Mouse (Mus musculus) stomach, embryonic 14.5 days (tissue): ENCODE results near the gene Dll4. TPM values are rescaled to one million over a fixed set of nuclear protein-coding genes. Genes with fewer than 3 reads are reported as not detected.
A peak's percentile ranks its signal among the peaks of the same experiment; 100 is the strongest.

Source experiments
- ATAC-seq: fragments of 200-750 bp; cut with Nextera tagmentation; 2 replicates; pipeline ENCODE4 v1.8.0; 2017; ENCODE audit warnings: low read depth, moderate TSS enrichment; ENCODE audit not compliant: insufficient number of reproducible peaks, insufficient read depth, low FRiP score
- H3K27ac ChIP-seq: fragments of 300-500 bp; sonication (generic); 2 replicates; pipeline ENCODE4 v1.5.1; 2014; ENCODE audit warnings: mild to moderate bottlenecking, low read length, moderate library complexity, mixed read lengths
- H3K27me3 ChIP-seq: fragments of 300-500 bp; sonication (generic); 2 replicates; pipeline ENCODE4 v1.6.1; 2014; ENCODE audit warnings: low read length, control low read depth, mixed read lengths; ENCODE audit not compliant: control insufficient read depth, insufficient read depth
- H3K36me3 ChIP-seq: fragments of 300-500 bp; sonication (generic); 2 replicates; pipeline ENCODE4 v1.6.1; 2014; ENCODE audit warnings: mild to moderate bottlenecking, control low read depth, low read length, moderate library complexity, mixed read lengths; ENCODE audit not compliant: control insufficient read depth, insufficient read depth
- H3K4me1 ChIP-seq: fragments of 300-500 bp; sonication (generic); 2 replicates; pipeline ENCODE4 v1.6.1; 2014; ENCODE audit warnings: low read length, control low read depth, mixed read lengths; ENCODE audit not compliant: control insufficient read depth, insufficient read depth
- H3K4me2 ChIP-seq: fragments of 300-500 bp; sonication (generic); replicated peaks from 2 replicates; pipeline ENCODE4 v1.6.1; 2014; ENCODE audit warnings: low read depth, low read length, control low read depth
- H3K4me3 ChIP-seq: fragments of 300-500 bp; sonication (generic); 2 replicates; pipeline ENCODE4 v1.5.1; 2014; ENCODE audit warnings: low read depth, low read length, control low read depth
- H3K9ac ChIP-seq: fragments of 300-500 bp; sonication (generic); replicated peaks from 2 replicates; pipeline ENCODE4 v1.6.1; 2014; ENCODE audit warnings: low read depth, mild to moderate bottlenecking, control low read depth, low read length, moderate library complexity, mixed read lengths
- H3K9me3 ChIP-seq: fragments of 300-500 bp; sonication (generic); 2 replicates; pipeline ENCODE4 v1.6.1; 2016; ENCODE audit warnings: low read depth, low read length, control low read depth; ENCODE audit not compliant: control insufficient read depth
- WGBS: fragments of 180-500 bp; shearing (Covaris S2); extraction: QIAGEN DNeasy Blood & Tissue Kit; methylation state at CpG from one replicate; pipeline ENCODE4 v1.1.7; 2014; 5-methylcytosine and 5-hydroxymethylcytosine counted together
- polyA plus RNA-seq: library from polyadenylated mRNA; unstranded; fragments of >200 nt; fragmentation: Nextera tagmentation; extraction: Ambion mirVana; gene quantifications from 2 replicates; pipeline ENCODE4 v1.2.1, GENCODE M21; 2014

Dll4 gene
- polyA plus RNA-seq, 1 experiment from 2014 or later = 5.6 TPM

DNA sequence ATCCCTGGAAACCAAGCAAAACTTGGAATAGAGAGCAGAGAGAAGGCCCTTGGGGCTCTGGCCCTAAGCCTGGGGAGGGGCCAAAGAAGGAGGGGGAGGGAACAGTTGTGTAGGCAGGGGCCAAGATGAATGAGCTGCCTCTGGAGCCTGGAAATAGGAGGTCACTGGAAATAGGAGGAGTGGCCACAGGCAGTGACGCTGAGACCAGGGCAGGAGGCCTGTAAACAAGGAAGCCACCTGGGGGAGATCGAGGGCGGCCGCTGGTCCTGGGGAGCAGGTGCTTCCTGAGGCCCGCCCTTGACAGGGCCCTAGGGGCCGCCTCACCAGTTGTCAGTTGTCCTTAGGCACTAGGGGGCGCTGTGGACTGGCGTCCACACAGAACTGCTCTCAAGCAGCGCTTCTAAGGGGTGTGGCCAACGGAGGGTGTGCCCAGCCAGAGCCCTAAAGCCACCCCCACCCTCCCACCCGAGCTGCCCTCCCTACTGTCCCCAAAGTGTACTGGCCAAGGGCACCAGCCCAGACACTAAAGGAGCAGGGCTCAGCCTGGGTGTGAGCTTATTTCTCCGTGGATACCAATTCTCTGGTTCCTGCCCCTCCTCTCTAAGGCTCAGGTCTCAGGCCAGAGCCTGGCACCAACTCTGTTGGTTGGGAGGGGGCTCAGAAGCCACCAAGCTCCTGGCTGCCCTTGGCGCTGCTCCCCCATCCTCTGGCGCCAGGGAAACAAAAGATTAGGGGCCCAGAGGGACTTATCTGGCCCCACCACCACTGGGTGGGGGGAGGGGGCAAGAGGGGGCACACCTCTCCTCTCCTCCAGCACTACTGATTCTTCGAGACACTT, 25.4 kb upstream of the Dll4 start:
- no peak overlapping the region for H3K4me3 ChIP-seq

GRCm38 (mm10) chr2:119300819-119301493, 24.6 kb upstream of the Dll4 start:
- 50% methylated on average over 7 of the region's 7 CpGs for WGBS
- Histone ChIP-seq H3K27ac (peak overlapping the region; percentile 62; the same call in 1 of the 2 replicates), H3K36me3 (peaks cover 24% of the 10 kb centered on the region), H3K9ac (no peak overlapping the region), H3K4me2 (peak overlapping the region; percentile 22; the same call in 1 of the 2 replicates), H3K9me3 (no peaks in the 10 kb centered on the region), H3K4me3 (no peak overlapping the region), H3K27me3 (no peaks in the 10 kb centered on the region), H3K4me1 (peaks cover 30% of the 10 kb centered on the region)
- no peak for ATAC-seq

More for the DNA sequence above, 25.4 kb upstream of the Dll4 start:
- Histone ChIP-seq H3K4me1 (peaks cover 30% of the 10 kb centered on the region), H3K9me3 (no peaks in the 10 kb centered on the region), H3K27ac (peak overlapping the region; percentile 62; the same call in 1 of the 2 replicates), H3K27me3 (no peaks in the 10 kb centered on the region), H3K36me3 (peaks cover 27% of the 10 kb centered on the region), H3K4me2 (peak overlapping the region; percentile 22; the same call in 1 of the 2 replicates), H3K9ac (no peak overlapping the region)
- 7% methylated on average over 15 of the region's 15 CpGs for WGBS
- ATAC-seq = peak; percentile 86

DNA sequence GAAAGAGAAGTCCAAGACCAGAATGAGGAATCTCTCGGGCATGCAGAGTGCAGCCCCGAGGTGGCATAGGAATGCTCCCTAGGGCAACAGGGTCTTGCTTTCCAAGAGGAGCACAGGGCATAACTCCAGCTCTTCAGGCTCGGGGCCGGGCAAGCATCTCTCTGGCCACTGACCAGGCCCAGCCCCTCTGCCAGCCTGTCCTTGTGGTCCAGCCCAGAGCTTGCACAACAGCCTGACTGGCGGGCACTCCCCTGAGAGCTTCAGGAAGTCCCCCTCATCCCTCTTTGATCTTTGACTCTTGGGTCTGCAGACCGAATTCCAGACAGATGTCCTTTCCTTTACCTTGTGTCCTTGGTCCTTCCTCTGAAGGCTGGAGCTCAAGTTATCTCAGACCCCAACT, 22.7 kb upstream of the Dll4 start:
- WGBS = 79% methylated on average over 6 of the region's 6 CpGs
- Histone ChIP-seq H3K4me2 (no peak overlapping the region), H3K4me3 (no peak overlapping the region), H3K9me3 (no peaks in the 10 kb centered on the region), H3K4me1 (peaks cover 30% of the 10 kb centered on the region), H3K9ac (no peak overlapping the region), H3K36me3 (peaks cover 8% of the 10 kb centered on the region), H3K27me3 (no peaks in the 10 kb centered on the region), H3K27ac (no peak overlapping the region)
- ATAC-seq = no peak

DNA sequence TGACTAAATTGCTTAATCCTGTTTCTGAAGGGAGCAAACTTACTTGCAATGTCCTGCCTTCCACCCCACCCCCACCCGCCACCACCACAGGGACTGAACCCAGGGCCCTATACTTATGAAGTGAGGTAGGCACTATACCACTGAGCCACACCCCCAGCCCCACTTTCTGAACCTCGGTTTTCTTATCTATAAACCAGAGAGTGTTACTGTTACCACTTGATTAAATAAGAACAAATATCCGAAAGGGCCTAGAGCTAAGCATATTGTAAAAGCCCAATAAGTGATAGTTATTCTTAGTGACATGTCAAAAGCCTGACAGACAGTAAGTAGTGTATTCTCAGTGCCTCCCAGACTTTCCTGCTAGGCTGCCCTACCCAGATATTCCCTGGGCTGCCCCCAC, 21.2 kb upstream of the Dll4 start:
- 36% methylated on average over 3 of the region's 3 CpGs for WGBS
- no peak overlapping the region for H3K9ac ChIP-seq
- no peak for ATAC-seq
- H3K36me3 ChIP-seq = 0 out of 2 replicates have a peak, but pooled peaks cover 1% of the 10 kb centered on the region
- H3K27me3 ChIP-seq = no peaks in the 10 kb centered on the region
- H3K4me3 ChIP-seq = no peak overlapping the region
- no peak overlapping the region for H3K4me2 ChIP-seq
- H3K27ac ChIP-seq = peak overlapping the region; percentile 48; the same call in 1 of the 2 replicates
- no peaks in the 10 kb centered on the region for H3K9me3 ChIP-seq
- H3K4me1 ChIP-seq = peaks cover 27% of the 10 kb centered on the region

- Histone ChIP-seq H3K27ac (peak overlapping the region; percentile 67; the same call in 1 of the 2 replicates), H3K9ac (no peak overlapping the region), H3K27me3 (no peaks in the 10 kb centered on the region), H3K4me3 (no peak overlapping the region), H3K36me3 (no peaks in the 10 kb centered on the region), H3K4me1 (peaks cover 25% of the 10 kb centered on the region), H3K4me2 (no peak overlapping the region), H3K9me3 (no peaks in the 10 kb centered on the region)
- peak; percentile 68; the same call in 1 of the 2 replicates for ATAC-seq
- 7% methylated on average over 3 of the region's 3 CpGs for WGBS
These were observed 20.8 kb upstream of the Dll4 start for GRCm38 (mm10) chr2:119304798-119305208.

DNA sequence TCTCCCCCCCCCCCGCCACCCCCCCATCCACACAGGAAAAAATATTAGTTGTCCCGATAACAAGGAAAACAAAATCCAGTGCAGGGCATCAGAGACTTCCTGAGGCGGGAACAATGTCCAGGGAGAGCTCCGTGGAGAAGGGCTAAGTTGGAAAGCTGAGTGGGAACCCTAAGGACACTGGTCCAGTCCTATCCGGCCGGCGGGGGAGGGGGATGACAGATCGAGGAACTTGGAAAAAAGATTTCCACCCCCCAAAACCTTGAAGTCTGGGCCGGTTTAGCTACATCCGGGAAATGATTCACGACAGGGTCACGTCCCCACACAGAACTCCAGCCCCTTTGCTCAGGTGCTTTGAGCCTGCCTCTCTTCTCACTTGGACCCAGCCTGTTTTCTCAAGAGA, 14.0 kb upstream of the Dll4 start:
- Histone ChIP-seq H3K9ac (no peak overlapping the region), H3K4me3 (no peak overlapping the region), H3K9me3 (no peaks in the 10 kb centered on the region), H3K27me3 (no peaks in the 10 kb centered on the region), H3K36me3 (no peaks in the 10 kb centered on the region), H3K4me1 (no peaks in the 10 kb centered on the region), H3K4me2 (no peak overlapping the region), H3K27ac (no peak overlapping the region)
- no peak for ATAC-seq
- 31% methylated on average over 12 of the region's 12 CpGs for WGBS

DNA sequence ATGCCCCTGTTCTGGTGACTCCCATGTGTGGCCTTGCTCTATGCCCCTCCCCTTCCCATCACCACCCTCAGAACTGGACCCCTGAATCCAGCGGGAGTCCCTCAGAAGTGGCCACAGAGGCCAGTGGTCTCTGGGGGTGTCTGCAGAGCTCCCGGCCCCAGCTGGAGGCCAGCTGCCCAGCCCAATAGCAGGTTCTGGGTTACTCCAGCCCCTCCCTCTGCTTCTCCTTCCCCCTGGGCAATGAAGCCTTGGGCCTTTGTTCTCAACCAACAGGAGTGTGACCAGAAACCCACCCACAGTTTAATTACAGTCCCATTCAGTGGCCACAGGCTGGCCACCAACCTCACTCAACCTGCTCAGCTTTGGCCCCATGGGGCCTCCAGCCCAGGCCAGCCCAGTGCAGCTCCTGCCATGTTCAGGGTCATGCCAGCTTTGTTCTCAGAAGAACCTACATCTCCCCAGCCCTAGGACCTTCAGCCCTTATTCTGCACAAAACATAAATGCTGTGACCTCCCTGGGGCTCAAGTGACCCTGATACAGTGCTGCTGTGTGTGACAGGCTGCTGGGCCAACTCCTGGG, 13.1 kb upstream of the Dll4 start:
- 73% methylated on average over 2 of the region's 2 CpGs for WGBS
- Histone ChIP-seq H3K9ac (no peak overlapping the region), H3K4me1 (no peaks in the 10 kb centered on the region), H3K9me3 (no peaks in the 10 kb centered on the region), H3K36me3 (no peaks in the 10 kb centered on the region), H3K27me3 (no peaks in the 10 kb centered on the region), H3K27ac (no peak overlapping the region), H3K4me2 (no peak overlapping the region), H3K4me3 (no peak overlapping the region)
- ATAC-seq = no peak

DNA sequence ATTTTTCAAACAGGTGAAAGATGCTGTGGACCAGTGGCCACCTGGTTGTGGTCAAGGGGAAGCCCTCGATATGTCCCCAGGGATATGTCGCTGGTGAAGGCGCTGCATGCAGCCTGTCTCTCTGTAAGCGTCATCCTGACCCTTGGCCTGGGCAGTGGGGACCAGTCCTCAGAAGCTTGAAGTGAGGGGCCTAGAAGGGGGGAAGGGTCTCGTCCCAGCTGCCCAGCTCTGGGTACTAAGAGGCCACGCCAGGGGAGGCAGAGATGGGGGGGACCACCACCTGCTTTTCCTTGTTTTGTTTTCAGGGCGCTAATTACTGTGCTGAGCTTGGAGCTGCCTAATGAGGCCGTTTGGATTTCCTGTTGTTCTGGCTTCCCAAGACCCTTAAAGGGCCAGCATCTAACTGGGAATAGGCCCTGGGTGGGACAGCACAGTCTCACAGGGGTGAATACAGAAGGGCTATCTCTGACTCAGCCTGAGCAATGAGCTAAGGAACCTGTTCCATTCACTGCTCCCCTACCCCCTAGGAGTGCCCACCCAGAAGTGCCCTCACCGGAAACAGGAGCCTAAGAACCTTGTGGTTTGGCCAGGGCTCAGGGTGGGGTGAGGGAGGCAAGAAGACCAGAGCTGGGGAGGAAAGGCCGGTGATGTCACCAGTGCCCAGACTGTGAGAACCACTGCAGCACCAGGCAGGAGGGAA, 11.7 kb upstream of the Dll4 start:
- no peak overlapping the region for H3K4me3 ChIP-seq
- H3K27ac ChIP-seq = no peak overlapping the region
- no peaks in the 10 kb centered on the region for H3K4me1 ChIP-seq
- no peak overlapping the region for H3K4me2 ChIP-seq
- H3K9me3 ChIP-seq = no peaks in the 10 kb centered on the region
- H3K36me3 ChIP-seq = no peaks in the 10 kb centered on the region
- H3K9ac ChIP-seq = no peak overlapping the region
- 37% methylated on average over 10 of the region's 10 CpGs for WGBS
- ATAC-seq = no peak
- H3K27me3 ChIP-seq = no peaks in the 10 kb centered on the region
